Mouse (Mus musculus) intestine, embryonic 14.5 days (tissue): ENCODE results near the gene Ptpro. TPM values are rescaled to one million over a fixed set of nuclear protein-coding genes. Genes with fewer than 3 reads are reported as not detected.
A peak's percentile ranks its signal among the peaks of the same experiment; 100 is the strongest.

ENCODE experiments used
- ATAC-seq: fragments of 200-750 bp; cut with Nextera tagmentation; replicated peaks from 2 replicates; pipeline ENCODE4 v1.8.0; 2017; ENCODE audit warnings: low read depth, moderate number of reproducible peaks, moderate TSS enrichment, moderate library complexity; ENCODE audit not compliant: low FRiP score, low TSS enrichment
- DNase-seq: peaks from one replicate; pipeline ENCODE4 v3.0.0-alpha.2; 2018; ENCODE audit warnings: low spot score
- H3K27ac ChIP-seq: fragments of 300-500 bp; sonication (generic); 2 replicates; pipeline ENCODE4 v1.5.1; 2014; ENCODE audit warnings: low read depth, mild to moderate bottlenecking, control low read depth
- H3K27me3 ChIP-seq: fragments of 300-500 bp; sonication (generic); replicated peaks from 2 replicates; pipeline ENCODE4 v1.6.1; 2014; ENCODE audit warnings: low read length, control low read depth; ENCODE audit not compliant: control insufficient read depth, insufficient read depth
- H3K36me3 ChIP-seq: fragments of 300-500 bp; sonication (generic); 2 replicates; pipeline ENCODE4 v1.6.1; 2014; ENCODE audit warnings: low read length, control low read depth; ENCODE audit not compliant: control insufficient read depth, insufficient read depth
- H3K4me1 ChIP-seq: fragments of 300-500 bp; sonication (generic); replicated peaks from 2 replicates; pipeline ENCODE4 v1.6.1; 2014; ENCODE audit warnings: low read length, control low read depth, mixed read lengths; ENCODE audit not compliant: control insufficient read depth, insufficient read depth
- H3K4me2 ChIP-seq: fragments of 300-500 bp; sonication (generic); 2 replicates; pipeline ENCODE4 v1.6.1; 2014; ENCODE audit warnings: low read length
- H3K4me3 ChIP-seq: fragments of 300-500 bp; sonication (generic); 2 replicates; pipeline ENCODE4 v1.5.1; 2014; ENCODE audit warnings: low read depth, low read length, control low read depth, mixed read lengths
- H3K9ac ChIP-seq: fragments of 300-500 bp; sonication (generic); 2 replicates; pipeline ENCODE4 v1.6.1; 2014; ENCODE audit warnings: mild to moderate bottlenecking, low read length
- H3K9me3 ChIP-seq: fragments of 300-500 bp; sonication (generic); 2 replicates; pipeline ENCODE4 v1.6.1; 2016; ENCODE audit warnings: low read length, control low read depth; ENCODE audit not compliant: control insufficient read depth
- WGBS: fragments of 180-500 bp; shearing (Covaris S2); extraction: QIAGEN DNeasy Blood & Tissue Kit; methylation state at CpG from one replicate; pipeline ENCODE4 v1.1.7; 2014; 5-methylcytosine and 5-hydroxymethylcytosine counted together
- polyA plus RNA-seq: library from polyadenylated mRNA; unstranded; fragments of >200 nt; fragmentation: Nextera tagmentation; extraction: Ambion mirVana; gene quantifications from 2 replicates; pipeline ENCODE4 v1.2.1, GENCODE M21; 2014

The Ptpro gene
- polyA plus RNA-seq, 1 experiment from 2014 or later: 3.6 TPM

DNA sequence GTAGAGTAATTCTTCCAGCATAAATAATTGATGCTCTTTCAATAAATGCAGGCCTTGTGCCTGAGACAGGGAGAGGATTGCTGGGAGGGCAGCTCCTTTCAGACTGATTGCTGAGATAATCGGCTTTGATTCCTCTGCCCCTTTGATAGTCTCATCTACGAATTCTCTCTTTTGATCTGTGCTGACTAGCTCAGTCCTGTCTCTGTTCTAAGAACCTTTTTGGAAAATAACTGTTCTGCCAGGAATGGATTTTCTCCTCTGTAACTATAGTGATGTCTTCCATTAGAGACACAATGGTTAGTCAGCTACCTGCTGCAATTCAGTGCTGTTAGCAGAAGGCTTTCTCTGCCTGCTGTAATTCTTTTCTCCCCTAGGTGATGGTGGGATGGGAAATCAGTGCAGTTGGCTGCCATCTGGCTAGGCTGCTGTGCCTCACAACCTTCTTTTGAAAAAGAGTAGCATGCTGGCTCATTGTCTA is 159.8 kb downstream of the Ptpro start:
- Histone ChIP-seq H3K9me3 (no peaks in the 10 kb centered on the region), H3K27ac (no peak overlapping the region), H3K4me1 (no peaks in the 10 kb centered on the region), H3K36me3 (no peaks in the 10 kb centered on the region), H3K27me3 (no peaks in the 10 kb centered on the region), H3K4me2 (no peak overlapping the region), H3K4me3 (no peak overlapping the region), H3K9ac (no peak overlapping the region)
- DNase-seq: no peak
- ATAC-seq: no peak
- 47% methylated on average over 2 of the region's 2 CpGs for WGBS

- Histone ChIP-seq H3K27ac (no peak overlapping the region), H3K9me3 (no peaks in the 10 kb centered on the region), H3K4me3 (no peak overlapping the region), H3K4me1 (no peaks in the 10 kb centered on the region), H3K4me2 (no peak overlapping the region), H3K36me3 (no peaks in the 10 kb centered on the region), H3K27me3 (no peaks in the 10 kb centered on the region), H3K9ac (no peak overlapping the region)
- WGBS: 54% methylated on average over 2 of the region's 2 CpGs
- no peak for DNase-seq
- ATAC-seq: no peak
Measured at GRCm38 (mm10) chr6:137413045-137413444, 160.9 kb downstream of the Ptpro start.

- no peak overlapping the region for H3K27ac ChIP-seq
- H3K9me3 ChIP-seq: no peaks in the 10 kb centered on the region
- peak; percentile 56 for DNase-seq
- H3K4me3 ChIP-seq: no peak overlapping the region
- H3K4me2 ChIP-seq: no peak overlapping the region
- H3K9ac ChIP-seq: no peak overlapping the region
- H3K36me3 ChIP-seq: no peaks in the 10 kb centered on the region
- H3K27me3 ChIP-seq: no peaks in the 10 kb centered on the region
- ATAC-seq: peak; percentile 47; the same call in 1 of the 2 replicates
- WGBS: 59% methylated on average over 13 of the region's 13 CpGs
- H3K4me1 ChIP-seq: no peaks in the 10 kb centered on the region
Measured at GRCm38 (mm10) chr6:137414531-137415405, 162.6 kb downstream of the Ptpro start.

DNA sequence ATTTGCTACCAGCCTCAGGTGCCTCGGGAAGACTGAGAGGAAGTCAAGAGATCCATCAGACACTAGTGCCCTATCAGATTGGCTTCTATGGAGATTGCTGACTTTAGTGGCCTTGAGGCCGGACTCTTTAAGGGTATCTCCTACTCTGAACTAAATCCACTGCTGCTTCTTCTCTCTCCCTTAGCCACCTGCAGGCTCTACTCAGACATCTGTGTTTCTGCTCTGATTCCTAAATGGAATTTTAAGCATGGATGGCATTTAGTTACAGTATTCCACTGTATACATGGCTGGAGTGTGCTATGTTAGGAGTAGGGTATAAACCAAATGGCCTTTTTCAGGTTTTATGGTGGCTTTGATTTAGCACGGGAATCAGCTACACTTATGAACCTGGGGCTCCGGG is 170.7 kb downstream of the Ptpro start:
- H3K36me3 ChIP-seq: no peaks in the 10 kb centered on the region
- no peaks in the 10 kb centered on the region for H3K4me1 ChIP-seq
- WGBS: 74% methylated on average over 4 of the region's 4 CpGs
- H3K4me3 ChIP-seq: no peak overlapping the region
- H3K9me3 ChIP-seq: no peaks in the 10 kb centered on the region
- H3K27ac ChIP-seq: no peak overlapping the region
- ATAC-seq (no peak), DNase-seq (no peak)
- no peak overlapping the region for H3K9ac ChIP-seq
- H3K4me2 ChIP-seq: no peak overlapping the region
- H3K27me3 ChIP-seq: no peaks in the 10 kb centered on the region

GRCm38 (mm10) chr6:137423830-137424229 is 171.7 kb downstream of the Ptpro start:
- WGBS: 55% methylated on average over 10 of the region's 10 CpGs

DNA sequence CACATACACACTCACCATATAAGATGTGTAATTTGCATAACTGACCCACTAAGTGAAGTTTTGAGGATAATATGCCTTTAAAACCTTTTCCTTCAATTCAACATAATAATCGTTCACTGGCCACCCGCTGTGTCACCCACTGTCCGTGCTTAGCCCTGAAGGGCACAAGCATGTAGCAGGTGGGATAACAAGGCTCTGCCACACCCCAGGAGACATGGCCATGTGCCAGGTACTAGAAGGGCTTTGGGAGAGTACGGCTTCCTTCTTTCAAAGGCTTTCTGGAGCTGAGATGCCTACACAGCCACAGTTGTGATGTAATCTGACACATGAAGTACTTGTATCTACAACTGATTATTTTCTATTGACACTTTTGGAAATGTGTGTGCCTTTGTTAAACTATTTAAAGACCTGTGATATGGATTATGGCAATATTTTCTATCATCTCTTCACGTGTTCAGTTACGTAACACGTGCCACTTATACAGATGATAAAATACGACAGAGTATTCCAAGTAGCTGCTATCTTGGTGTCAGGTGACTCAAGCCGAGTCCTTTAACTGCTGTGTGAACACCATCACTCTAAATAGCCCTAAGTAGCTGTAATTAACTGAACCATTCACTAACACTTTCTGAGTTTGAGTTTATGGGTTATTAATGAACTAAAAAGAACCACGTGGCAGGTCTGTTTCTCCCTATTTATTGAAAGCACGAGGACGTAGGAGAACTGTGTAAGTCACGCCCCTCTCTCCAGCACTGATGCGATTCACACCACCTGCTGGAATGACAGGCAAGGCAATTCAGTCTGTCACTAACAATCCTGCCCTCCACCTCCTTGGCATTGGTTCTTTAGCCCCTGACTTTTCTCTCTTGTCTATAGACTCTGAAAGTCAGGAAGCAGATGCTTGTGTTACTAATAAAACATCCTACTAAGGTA is 173.6 kb downstream of the Ptpro start:
- ATAC-seq: no peak
- H3K9me3 ChIP-seq: no peaks in the 10 kb centered on the region

More at GRCm38 (mm10) chr6:137423830-137424229, 171.7 kb downstream of the Ptpro start:
- no peaks in the 10 kb centered on the region for H3K27me3 ChIP-seq
- no peaks in the 10 kb centered on the region for H3K4me1 ChIP-seq
- DNase-seq (no peak), ATAC-seq (no peak)
- H3K9ac ChIP-seq: no peak overlapping the region
- H3K36me3 ChIP-seq: no peaks in the 10 kb centered on the region
- H3K4me3 ChIP-seq: no peak overlapping the region
- H3K27ac ChIP-seq: no peak overlapping the region
- H3K4me2 ChIP-seq: no peak overlapping the region
- no peaks in the 10 kb centered on the region for H3K9me3 ChIP-seq

DNA sequence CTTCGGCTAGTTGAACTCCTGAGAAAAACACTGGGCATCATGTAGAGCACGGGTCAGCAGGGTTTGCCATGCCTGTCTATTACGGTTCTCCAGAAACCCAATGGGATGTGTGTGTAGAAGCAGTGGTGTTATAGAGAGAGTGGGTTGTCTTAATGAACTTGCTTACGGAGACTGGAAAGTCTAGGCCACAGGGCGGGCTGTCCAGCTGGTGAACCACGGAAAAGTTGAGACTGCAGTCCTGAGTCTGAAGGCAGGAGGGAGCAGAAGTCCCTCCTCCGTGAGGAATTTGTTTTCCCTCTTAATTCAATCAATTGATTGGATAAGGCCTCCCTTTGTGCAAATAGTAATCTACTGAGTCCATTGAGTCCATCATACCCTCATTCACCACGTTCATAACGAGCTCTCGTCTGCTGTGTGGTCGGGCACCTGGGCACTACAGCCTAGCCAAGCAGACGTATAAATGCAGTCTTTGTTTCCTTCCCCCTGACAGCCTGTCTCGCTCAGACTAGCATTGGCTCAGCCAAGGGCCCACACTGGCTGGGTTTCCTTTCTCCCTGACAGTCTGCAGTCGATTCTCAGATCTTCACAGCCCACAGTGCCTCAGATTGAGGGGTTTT is 181.5 kb downstream of the Ptpro start:
- H3K27me3 ChIP-seq: no peaks in the 10 kb centered on the region

More for the DNA sequence above, 173.6 kb downstream of the Ptpro start:
- Histone ChIP-seq H3K9ac (no peak overlapping the region), H3K36me3 (no peaks in the 10 kb centered on the region), H3K4me2 (no peak overlapping the region), H3K4me3 (no peak overlapping the region), H3K27me3 (no peaks in the 10 kb centered on the region), H3K4me1 (no peaks in the 10 kb centered on the region), H3K27ac (no peak overlapping the region)
- WGBS: 63% methylated on average over 14 of the region's 14 CpGs
- no peak for DNase-seq

GRCm38 (mm10) chr6:137437486-137437885 is 185.4 kb downstream of the Ptpro start:
- DNase-seq (no peak), ATAC-seq (no peak)
- WGBS: 68% methylated on average over 4 of the region's 4 CpGs
- no peak overlapping the region for H3K27ac ChIP-seq
- H3K27me3 ChIP-seq: no peaks in the 10 kb centered on the region
- H3K4me2 ChIP-seq: no peak overlapping the region
- H3K9ac ChIP-seq: no peak overlapping the region
- H3K36me3 ChIP-seq: no peaks in the 10 kb centered on the region
- H3K4me3 ChIP-seq: no peak overlapping the region
- H3K9me3 ChIP-seq: no peaks in the 10 kb centered on the region
- no peaks in the 10 kb centered on the region for H3K4me1 ChIP-seq

More for the DNA sequence above, 181.5 kb downstream of the Ptpro start:
- H3K27ac ChIP-seq: no peak overlapping the region
- H3K4me3 ChIP-seq: no peak overlapping the region
- no peak overlapping the region for H3K9ac ChIP-seq
- WGBS: 63% methylated on average over 14 of the region's 14 CpGs
- ATAC-seq (peak; percentile 60), DNase-seq (no peak)
- H3K9me3 ChIP-seq: no peaks in the 10 kb centered on the region
- H3K4me2 ChIP-seq: no peak overlapping the region
- no peaks in the 10 kb centered on the region for H3K4me1 ChIP-seq
- H3K36me3 ChIP-seq: no peaks in the 10 kb centered on the region
